Mouse (Mus musculus): ENCODE results near the gene Gm38119.
"Not testable (repeated sequence)": the region's sequence is repeated elsewhere in the genome, so short reads cannot be mapped to it uniquely, and the experiment has no call there.

Gene Gm38119

DNA sequence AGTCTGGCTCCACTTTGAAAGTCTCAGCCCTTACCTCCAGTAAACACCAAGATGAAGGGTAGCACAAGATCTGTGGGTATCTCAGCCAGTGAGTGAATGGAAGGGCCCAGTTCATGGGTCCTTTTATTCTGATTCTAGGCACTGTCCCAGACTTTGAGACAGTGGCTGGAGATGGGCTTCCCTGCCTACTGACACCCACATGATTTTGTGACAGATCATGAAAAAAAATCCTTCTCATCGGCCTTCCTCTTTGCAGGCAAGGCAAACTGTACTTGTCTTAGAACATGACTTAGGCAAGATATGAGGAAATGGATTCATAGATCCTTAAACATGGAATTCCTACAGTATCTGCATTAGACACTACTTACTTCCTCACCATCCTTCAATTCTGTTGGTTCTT, at the start of gene Gm38119:
TSS of gene Gm38119 (minus strand) at position 101 of the 400 bp plus-strand sequence.
- no peak for DNase-seq

DNA sequence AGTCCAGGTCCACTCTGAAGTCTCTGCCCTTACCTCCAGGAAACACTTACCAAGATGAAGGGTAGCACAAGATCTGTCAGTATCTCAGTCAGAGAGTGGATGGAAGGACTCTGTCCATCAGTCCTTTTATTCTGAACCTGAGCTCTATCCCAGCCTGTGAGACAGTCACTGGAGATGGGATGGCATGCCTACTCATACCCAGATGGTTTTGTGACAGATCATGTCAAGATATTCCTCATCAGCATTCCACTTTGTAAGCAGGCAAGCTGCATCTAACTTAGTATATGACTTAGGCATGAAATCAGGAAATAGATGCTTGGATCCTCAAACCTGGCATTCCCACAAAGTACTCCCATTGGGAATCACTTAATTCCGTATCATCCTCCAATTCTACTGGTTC, 39.9 kb upstream of the Gm38119 start, which contains the start of gene Lce1i:
TSS of gene Lce1i (minus strand) at position 101 of the 400 bp plus-strand sequence.
- DNase-seq = no peak

DNA sequence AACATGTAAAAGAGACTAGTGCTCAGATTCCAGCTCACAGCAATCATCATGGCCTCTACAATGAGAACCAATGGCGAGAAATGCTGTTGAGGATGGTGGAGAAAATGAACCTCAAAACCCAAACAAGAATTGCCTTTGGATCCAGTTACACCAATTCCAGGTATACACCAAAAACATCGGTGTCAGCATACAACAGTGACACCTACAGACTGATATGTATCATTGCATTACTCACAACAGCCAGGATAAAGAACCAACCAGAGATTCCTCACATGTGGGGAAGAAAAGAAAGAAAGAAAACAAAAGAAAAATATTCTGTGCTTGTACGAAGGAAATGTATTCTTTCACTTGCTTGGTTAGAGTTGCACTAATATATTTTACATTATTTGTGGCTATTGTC, 32.7 kb upstream of the Gm38119 start:
- DNase-seq = no peak

DNA sequence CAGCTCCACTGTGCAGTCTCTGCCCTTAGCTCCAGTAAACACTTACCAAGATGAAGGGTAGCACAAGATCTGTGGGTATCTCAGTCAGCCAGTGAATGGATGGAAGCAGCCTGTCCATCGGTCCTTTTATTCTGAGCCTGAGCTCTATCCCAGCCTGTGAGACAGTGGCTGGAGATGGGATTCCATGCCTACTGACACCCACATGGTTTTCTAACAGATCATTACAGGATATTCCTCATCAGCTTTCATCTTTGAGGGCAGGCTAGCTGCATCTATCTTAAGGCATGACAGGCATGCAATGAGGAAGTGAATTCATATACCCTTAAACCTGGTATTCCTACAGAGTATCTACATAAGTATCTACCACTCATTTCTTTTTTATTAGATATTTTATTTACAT, 26.1 kb upstream of the Gm38119 start, which contains the start of gene Lce1h:
TSS of gene Lce1h (minus strand) at position 101 of the 400 bp plus-strand sequence.
- no peak for DNase-seq

DNA sequence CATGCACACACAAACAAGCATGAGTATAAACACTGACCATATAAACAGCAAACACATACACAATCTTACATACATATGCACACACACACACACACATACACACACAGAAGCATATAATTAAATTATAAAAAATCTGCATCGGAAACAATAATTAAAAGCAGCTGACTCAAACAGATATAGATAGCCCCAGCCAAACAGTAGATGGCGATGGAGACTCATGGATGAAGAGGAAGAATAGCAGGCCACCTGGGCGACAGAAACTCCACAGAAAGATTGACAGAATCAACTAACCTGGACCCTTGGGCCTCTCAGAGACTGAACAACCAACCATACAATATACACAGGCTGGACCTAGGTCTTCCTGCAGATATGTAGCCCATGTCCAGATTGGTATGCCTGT, 14.3 kb upstream of the Gm38119 start:
- no peak for DNase-seq

DNA sequence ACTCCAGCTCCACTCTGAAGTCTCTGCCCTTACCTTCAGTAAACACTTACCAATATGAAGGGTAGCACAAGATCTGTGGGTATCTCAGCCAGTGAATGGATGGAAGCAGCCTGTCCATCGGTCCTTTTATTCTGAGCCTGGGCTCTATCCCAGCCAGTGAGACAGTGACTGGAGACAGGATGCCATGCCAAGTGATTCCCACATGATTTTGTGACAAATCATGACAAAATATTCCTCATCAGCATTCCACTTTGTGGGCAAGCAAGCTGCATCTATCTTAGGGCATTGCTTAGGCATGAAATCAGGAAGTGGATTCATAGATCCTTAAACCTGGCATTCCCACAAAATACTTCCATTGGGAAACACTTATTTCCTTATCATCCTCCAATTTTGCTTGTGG, 13.3 kb upstream of the Gm38119 start, which contains the start of gene Lce1g:
TSS of gene Lce1g (minus strand) at position 101 of the 400 bp plus-strand sequence.
- no peak for DNase-seq

DNA sequence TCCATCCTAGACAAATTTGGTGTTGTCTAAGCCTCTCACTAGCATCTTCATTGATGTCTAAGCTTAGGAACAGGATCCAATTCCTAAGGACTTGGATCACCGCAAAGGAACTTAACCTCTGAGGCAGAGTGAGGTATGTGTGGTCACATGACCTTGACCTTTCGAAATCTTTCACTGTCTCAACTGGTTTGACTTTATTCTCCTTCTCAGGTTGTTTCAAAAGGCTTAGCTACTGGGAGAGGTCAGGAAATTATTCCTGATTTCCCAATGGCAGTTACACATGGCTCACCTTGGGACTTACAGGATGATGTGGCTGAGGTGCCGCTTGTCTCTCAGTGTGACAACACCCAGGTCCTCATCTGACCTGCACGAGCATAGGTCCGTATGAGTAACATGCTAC, 16.3 kb downstream of the Gm38119 start:
- DNase-seq = no peak

DNA sequence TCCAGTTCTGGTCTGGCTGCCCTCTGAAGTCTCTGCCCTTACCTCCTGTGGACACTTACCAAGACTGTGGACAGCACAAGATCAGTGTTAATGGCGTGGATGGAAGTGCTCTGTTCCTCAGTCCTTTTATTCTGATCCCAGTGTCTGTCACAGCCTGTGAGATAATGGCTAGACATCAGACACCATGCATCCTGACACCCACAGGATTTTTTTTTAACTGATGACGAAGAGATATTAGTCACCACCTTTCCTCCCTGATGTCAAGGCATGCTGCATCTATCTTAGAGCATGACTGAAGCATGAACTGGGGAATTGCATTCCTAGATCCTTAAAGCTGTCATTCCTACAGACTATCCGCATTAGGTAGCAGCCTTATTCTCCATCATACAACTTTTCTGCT, 18.6 kb downstream of the Gm38119 start, which contains the start of gene Lce1f:
TSS of gene Lce1f (minus strand) at position 101 of the 400 bp plus-strand sequence.
- DNase-seq = no peak

DNA sequence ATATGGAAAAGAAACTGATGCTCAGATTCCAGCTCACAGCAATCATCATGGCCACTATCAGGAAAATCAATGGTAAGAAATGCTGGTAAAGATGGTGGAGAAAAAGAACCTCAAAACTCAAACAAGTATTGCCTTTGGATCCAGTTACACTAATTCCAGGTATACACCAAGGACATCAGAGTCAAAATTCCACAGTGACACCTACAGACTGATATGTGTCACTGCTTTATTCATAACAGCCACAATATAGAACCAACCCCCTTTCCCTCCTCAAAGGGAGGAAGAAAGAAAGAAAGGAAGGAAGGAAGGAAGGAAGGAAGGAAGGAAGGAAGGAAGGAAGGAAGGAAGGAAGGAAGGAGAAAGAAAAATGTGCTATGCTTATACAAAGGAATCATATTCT, 23.8 kb downstream of the Gm38119 start:
- DNase-seq = no peak

DNA sequence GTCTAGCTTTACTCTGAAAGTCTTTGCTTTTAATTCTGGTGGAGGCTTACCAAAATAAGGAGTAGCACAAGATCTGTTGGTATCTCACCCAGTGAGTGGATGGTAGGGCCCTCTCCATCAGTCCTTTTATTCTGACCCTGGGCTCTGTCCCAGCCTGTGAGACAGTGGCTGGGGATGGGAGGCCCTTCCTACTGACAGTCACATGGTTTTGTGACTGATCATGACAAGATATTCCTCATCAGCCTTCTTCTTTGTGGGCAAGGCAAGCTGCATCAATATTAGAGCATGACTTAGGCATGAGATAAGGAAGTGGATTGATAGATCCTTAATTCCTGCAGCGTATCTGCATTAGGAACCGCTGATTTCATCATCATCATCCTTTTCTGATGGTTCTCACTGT, 29.9 kb downstream of the Gm38119 start, which contains the start of gene Lce1e:
TSS of gene Lce1e (minus strand) at position 101 of the 400 bp plus-strand sequence.
- no peak for DNase-seq

DNA sequence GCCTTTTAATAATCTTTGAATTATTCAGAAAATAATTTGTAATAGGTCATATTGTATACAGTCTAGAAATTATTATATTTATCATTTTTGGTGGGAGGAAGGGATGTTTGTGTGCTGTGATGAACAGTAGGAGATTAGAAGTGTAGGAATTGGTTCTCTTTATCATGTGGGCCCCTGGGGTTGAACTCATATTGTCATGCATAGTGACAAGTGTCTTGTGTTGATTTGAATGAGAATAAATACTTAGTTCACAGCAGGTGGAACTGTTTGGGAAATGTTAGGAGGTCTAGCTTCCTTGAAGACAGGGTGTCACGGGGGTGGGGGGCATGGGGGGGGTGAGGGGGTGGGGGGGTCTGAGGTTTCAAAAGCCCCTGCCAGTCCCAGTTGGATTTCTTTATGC, 44.3 kb downstream of the Gm38119 start:
- DNase-seq = no peak

DNA sequence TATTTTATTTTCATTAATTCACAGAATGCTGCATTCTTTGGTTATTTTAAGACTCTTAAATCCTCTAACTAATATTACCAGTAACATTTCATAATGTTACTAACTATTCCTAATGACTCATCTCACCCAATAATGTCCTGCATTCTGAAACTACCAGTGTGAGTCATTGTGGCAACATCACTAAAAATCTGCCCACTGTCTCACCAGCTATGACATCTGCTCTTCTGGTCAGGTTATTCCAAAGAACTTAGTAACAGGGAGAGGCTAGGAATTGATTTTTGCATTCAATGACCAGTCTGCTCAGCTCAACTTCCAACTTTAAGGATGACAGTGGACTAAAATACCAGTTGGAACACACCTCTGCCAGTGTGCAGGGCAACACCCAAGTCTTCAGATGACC, 47.2 kb downstream of the Gm38119 start:
- DNase-seq = no peak

DNA sequence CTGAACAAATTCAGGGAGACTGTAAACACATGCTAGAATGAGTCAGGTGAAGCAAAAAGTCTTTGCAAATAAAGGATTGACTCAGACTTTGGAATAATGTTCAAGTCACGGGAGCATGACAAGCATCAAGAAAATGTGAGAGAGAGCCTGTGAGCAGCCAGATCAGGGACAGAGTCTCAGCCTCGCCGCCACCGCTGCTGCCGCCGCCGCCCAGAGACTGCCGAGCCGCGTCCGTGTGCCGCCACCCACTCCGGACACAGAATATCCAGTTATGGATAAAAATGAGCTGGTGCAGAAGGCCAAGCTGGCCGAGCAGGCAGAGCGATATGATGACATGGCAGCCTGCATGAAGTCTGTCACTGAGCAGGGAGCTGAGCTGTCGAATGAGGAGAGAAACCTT, 49.7 kb downstream of the Gm38119 start:
- not testable (repeated sequence) for DNase-seq
